Mouse (Mus musculus) urinary bladder, postnatal 4 days (tissue): ENCODE results near the gene Snx18.
A peak's percentile ranks its signal among the peaks of the same experiment; 100 is the strongest.

Source experiments
- DNase-seq, 2 experiments: peaks; one replicate each; pipeline ENCODE4 v3.0.0; 2021 to 2022; ENCODE audit warnings: low spot score in 2 of 2

Snx18 gene

GRCm38 (mm10) chr13:113615971-113616671 is 2.2 kb downstream of the Snx18 start:
- no peak for DNase-seq

- DNase-seq = peak in 1 of 2 experiments; percentile 46
Measured at GRCm38 (mm10) chr13:113615546-113615941, 2.8 kb downstream of the Snx18 start.

GRCm38 (mm10) chr13:113614635-113615545 is 3.5 kb downstream of the Snx18 start:
- DNase-seq = peak; percentile 74 to 75

DNA sequence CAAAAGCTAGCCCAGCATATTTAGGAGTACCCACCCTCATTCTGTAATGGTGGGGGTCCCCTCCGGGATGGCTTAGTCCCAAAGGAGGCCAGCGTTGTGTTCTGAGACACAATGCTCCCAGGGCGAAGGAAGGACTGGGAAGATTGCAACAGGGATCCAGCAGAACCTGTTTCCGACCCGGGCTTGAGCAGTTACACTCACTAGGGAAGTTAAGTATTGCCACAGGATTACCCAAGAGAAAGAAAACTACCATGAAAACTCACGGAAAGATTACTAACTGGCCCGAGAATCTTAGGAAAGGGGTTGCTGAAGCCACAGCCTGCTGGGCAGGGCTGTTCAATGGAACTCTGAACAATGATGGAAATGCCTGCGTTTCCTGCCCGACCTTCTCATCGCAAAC is 4.5 kb downstream of the Snx18 start:
- no peak for DNase-seq

DNA sequence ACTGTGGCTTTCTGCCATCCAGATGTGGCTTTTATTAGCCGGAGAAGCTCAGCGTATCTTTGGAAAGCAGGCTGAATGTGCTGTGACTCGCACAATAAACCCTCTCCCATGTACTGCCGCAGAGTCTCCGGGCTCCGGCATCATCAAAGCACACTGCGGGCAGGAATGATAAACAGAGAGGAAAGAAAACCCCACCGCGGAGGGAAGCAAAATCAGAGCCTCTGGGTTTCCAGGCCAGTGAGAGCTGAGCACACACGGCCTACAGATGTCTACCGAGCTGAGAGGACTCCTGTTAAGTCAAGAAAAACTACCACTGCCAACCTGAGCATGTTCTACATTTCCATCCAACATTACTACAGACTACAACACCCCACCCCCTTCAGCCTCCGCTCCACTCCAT is 5.0 kb downstream of the Snx18 start:
- no peak for DNase-seq

DNA sequence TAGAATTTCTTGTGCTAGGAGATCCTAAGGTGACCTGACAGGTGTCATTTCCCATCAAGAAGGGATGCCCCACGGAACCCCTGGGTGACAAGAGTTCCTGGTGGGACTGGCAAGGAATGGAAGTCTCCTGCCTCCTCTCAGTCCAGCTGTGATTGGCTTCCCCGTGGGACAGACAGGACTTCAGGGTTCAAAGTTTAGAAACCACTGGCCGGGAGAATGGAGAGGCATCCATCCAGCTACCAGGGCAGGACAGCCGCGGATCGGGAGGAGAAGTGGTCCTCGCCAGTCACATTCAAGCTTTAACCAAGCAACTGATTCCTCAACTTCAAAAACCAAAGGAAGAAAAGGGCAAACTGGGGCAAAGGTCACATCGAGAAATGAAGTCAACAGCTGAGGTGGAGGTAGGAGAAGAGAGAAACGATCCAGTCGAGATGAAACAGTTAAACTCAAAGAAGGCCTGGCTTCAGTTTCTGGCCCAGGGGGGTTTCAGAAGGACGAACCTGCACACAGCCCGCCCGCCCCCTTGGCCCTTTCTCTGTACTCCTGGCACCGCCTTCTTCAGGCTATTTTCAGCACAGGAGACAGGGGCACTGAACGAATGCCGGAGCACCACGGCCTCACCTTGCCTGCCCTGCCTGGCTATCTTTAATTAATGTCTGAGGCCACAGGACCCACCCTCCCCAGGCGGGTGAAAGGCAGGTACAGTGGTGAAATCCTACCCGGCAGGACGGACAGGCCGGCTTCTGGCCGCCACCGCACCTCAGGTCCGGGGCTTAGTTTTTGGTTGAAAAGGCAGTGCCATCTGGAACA is 6.0 kb downstream of the Snx18 start:
- no peak for DNase-seq

GRCm38 (mm10) chr13:113610732-113611500 is 7.4 kb downstream of the Snx18 start:
- DNase-seq = no peak

- no peak for DNase-seq
Measured at GRCm38 (mm10) chr13:113609429-113609828, 8.9 kb downstream of the Snx18 start.

- no peak for DNase-seq
Measured at GRCm38 (mm10) chr13:113607821-113608220, 10.5 kb downstream of the Snx18 start.

DNA sequence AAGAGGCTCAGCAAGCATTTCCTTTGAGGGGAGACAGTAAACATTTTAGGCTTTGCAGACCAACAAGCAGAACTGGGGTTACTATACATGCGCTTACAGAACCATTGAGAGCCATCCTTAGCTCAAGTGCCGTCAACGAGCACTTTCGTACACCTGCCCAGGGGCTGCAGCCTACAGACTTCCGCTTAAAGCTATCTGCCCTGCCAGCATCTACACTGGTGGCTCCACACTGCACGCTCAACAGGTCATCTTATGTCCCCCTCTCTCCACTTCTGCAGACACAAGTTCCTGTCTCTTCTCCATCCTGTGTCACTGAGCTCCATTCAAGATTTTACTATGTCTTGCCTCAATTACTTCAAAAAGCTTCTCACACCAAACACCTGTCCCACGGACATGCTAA is 11.0 kb downstream of the Snx18 start:
- DNase-seq = no peak

- DNase-seq = no peak
Measured at GRCm38 (mm10) chr13:113606741-113607358, 11.5 kb downstream of the Snx18 start.

DNA sequence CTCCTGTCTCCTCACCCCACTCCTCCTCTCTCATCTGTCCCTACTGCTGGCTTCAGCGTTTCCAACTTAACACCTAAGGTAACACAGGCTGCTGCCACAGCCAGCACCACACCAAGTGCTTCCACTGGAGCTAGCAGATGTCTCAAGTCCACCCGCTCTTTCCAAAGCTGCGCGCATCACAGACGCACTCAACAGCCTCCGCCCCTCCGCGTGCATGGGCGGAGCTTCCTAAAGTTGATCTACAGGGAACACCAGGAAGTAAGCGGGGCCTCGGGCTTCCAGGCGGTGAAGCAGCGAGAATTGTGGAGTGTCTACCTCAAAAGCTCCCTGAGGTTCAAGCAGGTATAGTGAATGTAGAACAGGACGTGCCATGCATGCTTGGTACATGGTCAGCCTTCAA is 12.2 kb downstream of the Snx18 start:
- DNase-seq = no peak

GRCm38 (mm10) chr13:113605693-113606092 is 12.7 kb downstream of the Snx18 start:
- no peak for DNase-seq

- DNase-seq = no peak
Measured at GRCm38 (mm10) chr13:113604321-113604720, 14.0 kb downstream of the Snx18 start.

DNA sequence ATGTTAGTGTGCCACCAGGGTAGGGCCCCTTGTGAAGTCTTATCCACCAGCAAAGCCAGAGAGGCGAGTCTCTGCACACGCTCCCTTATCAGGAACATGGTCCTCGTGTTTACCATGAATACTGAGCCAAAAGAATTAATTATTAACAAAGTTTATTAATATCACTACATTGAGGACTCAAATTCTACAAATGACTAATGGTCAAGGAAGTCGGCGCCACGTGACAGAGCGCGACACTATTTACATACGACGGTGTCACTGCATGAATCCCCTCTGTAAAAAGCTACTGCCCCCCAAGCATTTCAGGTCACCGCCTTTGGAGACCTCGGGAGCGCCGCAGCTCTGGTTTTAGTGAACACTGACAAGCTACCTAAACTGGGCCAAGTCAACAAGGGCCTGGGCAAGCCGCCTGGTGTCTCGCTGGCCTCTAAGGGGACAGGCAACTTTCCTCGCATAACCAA is 15.5 kb downstream of the Snx18 start:
- peak in 1 of 2 experiments; percentile 57 for DNase-seq

- peak in 1 of 2 experiments; percentile 55 for DNase-seq
Measured at GRCm38 (mm10) chr13:113601831-113602604, 16.3 kb downstream of the Snx18 start.

DNA sequence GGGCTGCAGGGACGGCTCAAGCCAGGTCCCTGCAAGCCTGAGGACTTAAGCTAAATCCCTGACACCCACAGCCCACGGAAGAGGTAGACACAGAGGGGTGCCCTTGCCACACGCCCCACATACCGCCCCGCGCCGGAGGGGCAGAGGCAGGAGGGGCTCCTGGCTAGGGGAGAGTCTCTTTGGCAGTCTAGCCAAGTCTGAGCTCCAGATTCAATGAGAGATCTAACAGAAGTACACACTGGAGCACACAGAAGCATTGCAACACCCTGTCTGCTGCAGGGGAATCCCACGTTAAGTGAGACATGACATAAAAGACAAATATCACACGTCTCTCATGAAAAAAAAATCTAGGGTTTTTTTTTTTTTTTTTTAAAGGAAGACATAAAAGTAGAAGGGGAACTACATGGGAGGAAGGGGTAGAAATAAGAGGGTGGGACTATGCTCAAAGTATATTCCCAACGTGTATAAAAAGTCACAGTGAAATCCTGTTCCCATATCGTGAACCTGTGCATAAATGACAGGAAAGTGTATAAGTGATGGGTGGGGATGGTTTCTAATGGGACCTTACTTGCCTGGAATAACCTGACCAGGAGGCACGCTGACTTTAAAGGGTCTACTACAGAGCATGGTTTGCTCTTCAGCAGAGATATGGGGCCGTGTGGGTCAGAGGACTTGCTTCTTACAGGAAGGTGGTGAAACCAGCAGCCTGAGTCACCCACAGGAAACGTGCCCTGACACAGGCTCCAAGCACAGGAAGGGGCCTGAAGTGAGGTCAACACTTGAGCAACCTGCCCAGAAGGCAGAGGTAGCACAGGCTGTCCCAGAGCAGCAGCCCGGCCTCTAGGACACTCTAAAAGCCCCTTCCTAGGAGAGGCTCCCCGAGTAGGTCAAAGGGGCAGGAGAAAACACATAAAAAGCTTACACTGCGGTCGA is 17.6 kb downstream of the Snx18 start:
- peak in 1 of 2 experiments; percentile 49 for DNase-seq

- no peak for DNase-seq
Measured at GRCm38 (mm10) chr13:113599701-113600530, 18.4 kb downstream of the Snx18 start.
